Mouse (Mus musculus): ENCODE measurements around the gene Chdh. TPM values are rescaled to one million over a fixed set of nuclear protein-coding genes. Genes with fewer than 3 reads are reported as not detected.

The Chdh gene
- polyA plus RNA-seq (2015; fragmentation: Nextera tagmentation; extraction: Ambion mirVana): 0.18 and 0.95 TPM in 2 replicates

- no peaks in the 10 kb centered on the region for H3K9me3 ChIP-seq (replicated peaks)
- H3K4me1 ChIP-seq (replicated peaks): peaks cover 20% of the 10 kb centered on the region
- peaks cover 31% of the 10 kb centered on the region for H3K27me3 ChIP-seq
- H3K4me3 ChIP-seq: peak within 1 kb of the TSS; percentile 47
- ATAC-seq (replicated peaks; ENCODE audit: insufficient number of reproducible peaks, insufficient read depth, low FRiP score, low read depth): peak; percentile 47
- peak within 1 kb of the TSS; percentile 32; the same call in 1 of the 2 replicates for H3K27ac ChIP-seq
- peak within 1 kb of the TSS; percentile 47; the same call in 1 of the 2 replicates for H3K9ac ChIP-seq
- H3K36me3 ChIP-seq: no peaks in the 10 kb centered on the region
- WGBS: 8% methylated on average over 54 of the region's 54 CpGs
- H3K4me2 ChIP-seq: peak within 1 kb of the TSS; percentile 85
Observed at GRCm38 (mm10) chr14:30008733-30009575, at the start of gene Chdh, which contains the start of gene Il17rb. Chdh (plus strand) TSS chr14:30009023. Il17rb (minus strand) TSS chr14:30008896.

GRCm38 (mm10) chr14:29967611-29968010 is 41.2 kb upstream of the Chdh start:
- Histone ChIP-seq H3K27me3 (no peaks in the 10 kb centered on the region), H3K4me2 (peak overlapping the region; percentile 72), H3K9ac (peak overlapping the region; percentile 50; the same call in 1 of the 2 replicates), H3K36me3 (peaks cover 20% of the 10 kb centered on the region), H3K4me3 (peak overlapping the region; percentile 83), H3K4me1 (replicated peaks) (peaks cover 13% of the 10 kb centered on the region), H3K27ac (peak overlapping the region; percentile 78), H3K9me3 (replicated peaks) (no peaks in the 10 kb centered on the region)
- WGBS: 57% methylated on average over 7 of the region's 7 CpGs
- ATAC-seq (replicated peaks; ENCODE audit: insufficient number of reproducible peaks, insufficient read depth, low FRiP score, low read depth): no peak

- Histone ChIP-seq H3K27ac (peak within 1 kb of the TSS; percentile 83), H3K4me1 (replicated peaks) (peaks cover 13% of the 10 kb centered on the region), H3K36me3 (peaks cover 27% of the 10 kb centered on the region), H3K9me3 (replicated peaks) (no peaks in the 10 kb centered on the region), H3K9ac (peak within 1 kb of the TSS; percentile 87), H3K4me3 (peak within 1 kb of the TSS; percentile 83), H3K27me3 (no peaks in the 10 kb centered on the region), H3K4me2 (peak within 1 kb of the TSS; percentile 72)
- peak; percentile 100 for ATAC-seq (replicated peaks; ENCODE audit: insufficient number of reproducible peaks, insufficient read depth, low FRiP score, low read depth)
- WGBS: under 1% methylated on average over 49 of the region's 49 CpGs
Observed at GRCm38 (mm10) chr14:29968075-29968821, 40.6 kb upstream of the Chdh start, which contains the start of gene Selenok. Selenok (plus strand) TSS chr14:29968308.

- peaks cover 13% of the 10 kb centered on the region for H3K4me1 ChIP-seq (replicated peaks)
- H3K4me2 ChIP-seq: no peak overlapping the region
- no peak overlapping the region for H3K27ac ChIP-seq
- H3K27me3 ChIP-seq: no peaks in the 10 kb centered on the region
- H3K36me3 ChIP-seq: peaks cover 44% of the 10 kb centered on the region
- no peaks in the 10 kb centered on the region for H3K9me3 ChIP-seq (replicated peaks)
- no peak for ATAC-seq (replicated peaks; ENCODE audit: insufficient number of reproducible peaks, insufficient read depth, low FRiP score, low read depth)
- WGBS: 88% methylated on average over 7 of the region's 7 CpGs
- no peak overlapping the region for H3K9ac ChIP-seq
- no peak overlapping the region for H3K4me3 ChIP-seq
Observed at GRCm38 (mm10) chr14:29971446-29971845, 37.4 kb upstream of the Chdh start.

GRCm38 (mm10) chr14:29971993-29972392 is 36.8 kb upstream of the Chdh start:
- H3K36me3 ChIP-seq: peaks cover 44% of the 10 kb centered on the region
- H3K4me1 ChIP-seq (replicated peaks): peaks cover 13% of the 10 kb centered on the region
- H3K9ac ChIP-seq: no peak overlapping the region
- no peak for ATAC-seq (replicated peaks; ENCODE audit: insufficient number of reproducible peaks, insufficient read depth, low FRiP score, low read depth)
- no peaks in the 10 kb centered on the region for H3K27me3 ChIP-seq
- no peaks in the 10 kb centered on the region for H3K9me3 ChIP-seq (replicated peaks)
- WGBS: 81% methylated on average over 5 of the region's 5 CpGs
- no peak overlapping the region for H3K4me2 ChIP-seq
- H3K27ac ChIP-seq: no peak overlapping the region
- H3K4me3 ChIP-seq: no peak overlapping the region

- H3K4me2 ChIP-seq: no peak overlapping the region
- no peaks in the 10 kb centered on the region for H3K9me3 ChIP-seq (replicated peaks)
- peaks cover 11% of the 10 kb centered on the region for H3K4me1 ChIP-seq (replicated peaks)
- peaks cover 48% of the 10 kb centered on the region for H3K36me3 ChIP-seq
- H3K9ac ChIP-seq: no peak overlapping the region
- no peak overlapping the region for H3K27ac ChIP-seq
- no peak overlapping the region for H3K4me3 ChIP-seq
- ATAC-seq (replicated peaks; ENCODE audit: insufficient number of reproducible peaks, insufficient read depth, low FRiP score, low read depth): no peak
- 91% methylated on average over 6 of the region's 6 CpGs for WGBS
- no peaks in the 10 kb centered on the region for H3K27me3 ChIP-seq
Observed at GRCm38 (mm10) chr14:29976927-29977326, 31.9 kb upstream of the Chdh start.

- Histone ChIP-seq H3K36me3 (peaks cover 50% of the 10 kb centered on the region), H3K27ac (peak within 1 kb of the TSS; percentile 91), H3K27me3 (no peaks in the 10 kb centered on the region), H3K4me3 (peak within 1 kb of the TSS; percentile 70), H3K9ac (peak within 1 kb of the TSS; percentile 73), H3K4me2 (peak within 1 kb of the TSS; percentile 76), H3K4me1 (replicated peaks) (peaks cover 11% of the 10 kb centered on the region), H3K9me3 (replicated peaks) (no peaks in the 10 kb centered on the region)
- WGBS: 1% methylated on average over 44 of the region's 44 CpGs
- ATAC-seq (replicated peaks; ENCODE audit: insufficient number of reproducible peaks, insufficient read depth, low FRiP score, low read depth): peak; percentile 96
Observed at GRCm38 (mm10) chr14:29978254-29979204, 30.3 kb upstream of the Chdh start, which contains the start of gene Actr8. Actr8 (plus strand) TSS chr14:29978337.

GRCm38 (mm10) chr14:29980447-29981205 is 28.2 kb upstream of the Chdh start:
- Histone ChIP-seq H3K9me3 (replicated peaks) (no peaks in the 10 kb centered on the region), H3K27me3 (no peaks in the 10 kb centered on the region), H3K27ac (no peak overlapping the region), H3K36me3 (peaks cover 55% of the 10 kb centered on the region), H3K4me1 (replicated peaks) (peaks cover 11% of the 10 kb centered on the region), H3K9ac (no peak overlapping the region), H3K4me3 (no peak overlapping the region), H3K4me2 (no peak overlapping the region)
- 92% methylated on average over 10 of the region's 10 CpGs for WGBS
- no peak for ATAC-seq (replicated peaks; ENCODE audit: insufficient number of reproducible peaks, insufficient read depth, low FRiP score, low read depth)

- Histone ChIP-seq H3K4me1 (replicated peaks) (no peaks in the 10 kb centered on the region), H3K9me3 (replicated peaks) (no peaks in the 10 kb centered on the region), H3K9ac (no peak overlapping the region), H3K4me3 (no peak overlapping the region), H3K27me3 (no peaks in the 10 kb centered on the region), H3K4me2 (no peak overlapping the region), H3K27ac (no peak overlapping the region), H3K36me3 (peaks cover 100% of the 10 kb centered on the region)
- 92% methylated on average over 4 of the region's 4 CpGs for WGBS
- no peak for ATAC-seq (replicated peaks; ENCODE audit: insufficient number of reproducible peaks, insufficient read depth, low FRiP score, low read depth)
Observed at GRCm38 (mm10) chr14:29986096-29986495, 22.7 kb upstream of the Chdh start.

GRCm38 (mm10) chr14:29987276-29987675 is 21.5 kb upstream of the Chdh start:
- H3K4me2 ChIP-seq: no peak overlapping the region
- no peak for ATAC-seq (replicated peaks; ENCODE audit: insufficient number of reproducible peaks, insufficient read depth, low FRiP score, low read depth)
- H3K9ac ChIP-seq: no peak overlapping the region
- no peaks in the 10 kb centered on the region for H3K27me3 ChIP-seq
- H3K4me3 ChIP-seq: no peak overlapping the region
- peaks cover 100% of the 10 kb centered on the region for H3K36me3 ChIP-seq
- H3K4me1 ChIP-seq (replicated peaks): no peaks in the 10 kb centered on the region
- no peak overlapping the region for H3K27ac ChIP-seq
- 93% methylated on average over 6 of the region's 6 CpGs for WGBS
- H3K9me3 ChIP-seq (replicated peaks): no peaks in the 10 kb centered on the region

Measured in heart, embryonic 15.5 days (tissue).